Mouse (Mus musculus) heart, adult 11 months (tissue): ENCODE data around the gene Abhd17b.
A peak's percentile ranks its signal among the peaks of the same experiment; 100 is the strongest.

Experiments
- DNase-seq: peaks from one replicate; pipeline ENCODE4 v3.0.0; 2022

The Abhd17b gene

DNA sequence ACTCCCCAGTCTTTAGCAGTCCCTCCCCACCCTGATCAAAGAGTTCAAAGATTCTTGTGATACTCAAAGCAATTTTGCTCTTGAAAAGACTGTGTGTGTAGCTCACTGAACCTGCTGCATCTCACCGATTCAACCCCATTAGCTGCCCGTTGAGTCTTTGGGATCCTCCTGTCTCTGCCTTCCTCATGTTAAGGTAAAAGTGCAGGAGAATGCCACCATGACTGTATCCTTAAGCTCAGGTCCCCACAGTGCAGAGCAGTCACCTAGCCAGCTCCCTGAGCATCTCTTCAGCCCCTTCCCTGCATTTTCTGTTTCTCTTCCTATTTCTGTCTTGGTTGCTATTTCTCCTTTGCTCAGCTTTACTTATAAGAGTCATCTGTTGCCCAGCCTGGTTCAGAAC lies 80.2 kb downstream of the Abhd17b start:
- peak; percentile 57 for DNase-seq

- peak; percentile 70 for DNase-seq
Measured at GRCm38 (mm10) chr19:21734112-21734511, 81.1 kb downstream of the Abhd17b start.
